Mouse (Mus musculus) bone marrow macrophage, adult 2 months (primary cell): Measurements from ENCODE around the gene Crtap. TPM values are rescaled to one million over a fixed set of nuclear protein-coding genes. Genes with fewer than 3 reads are reported as not detected.
A peak's percentile ranks its signal among the peaks of the same experiment; 100 is the strongest.

Source experiments
- H3K27ac ChIP-seq: 2 replicates; pipeline ENCODE4 v1.5.1; 2012; ENCODE audit warnings: low read depth, low read length; ENCODE audit not compliant: insufficient read depth
- H3K4me1 ChIP-seq: 2 replicates; pipeline ENCODE4 v1.6.1; 2012; ENCODE audit warnings: low read length; ENCODE audit not compliant: control insufficient read depth, insufficient read depth
- H3K4me3 ChIP-seq: 2 replicates; pipeline ENCODE4 v1.5.1; 2012; ENCODE audit warnings: mild to moderate bottlenecking, low read length, moderate library complexity; ENCODE audit not compliant: insufficient read depth
- CTCF ChIP-seq: IDR thresholded peaks from 2 replicates; pipeline ENCODE4 v1.5.1; 2012; ENCODE audit warnings: low read depth, mild to moderate bottlenecking, low read length, moderate library complexity
- POLR2A ChIP-seq: IDR thresholded peaks from 2 replicates; pipeline ENCODE4 v1.6.1; 2012; ENCODE audit warnings: mild to moderate bottlenecking, low read depth, low read length, borderline replicate concordance
- polyA plus RNA-seq: library from polyadenylated mRNA; stranded (reverse); fragments of >200 nt; gene quantifications from 2 replicates; pipeline ENCODE4 v1.2.4, GENCODE M21; 2012; ENCODE audit not compliant: missing spikeins, insufficient read depth, insufficient read length

Crtap gene
- 48.4 and 54.5 TPM in 2 replicates for polyA plus RNA-seq

GRCm38 (mm10) chr9:114389905-114390748 lies at the start of gene Crtap:
Crtap (minus strand) TSS chr9:114390675.
- Histone ChIP-seq H3K4me3 (peak within 1 kb of the TSS; percentile 95), H3K27ac (peak within 1 kb of the TSS; percentile 42), H3K4me1 (peaks cover 26% of the 10 kb centered on the region)
- TF ChIP-seq CTCF = no peak
- TF ChIP-seq POLR2A = no peak

- no peak overlapping the region for H3K4me3 ChIP-seq
- H3K27ac ChIP-seq = no peak overlapping the region
- H3K4me1 ChIP-seq = no peaks in the 10 kb centered on the region
- TF ChIP-seq CTCF = no peak
- TF ChIP-seq POLR2A = no peak
Measured at GRCm38 (mm10) chr9:114435668-114436067, 45.2 kb upstream of the Crtap start.

- no peaks in the 10 kb centered on the region for H3K4me1 ChIP-seq
- TF ChIP-seq POLR2A (no peak), CTCF (no peak)
- H3K4me3 ChIP-seq = no peak overlapping the region
- no peak overlapping the region for H3K27ac ChIP-seq
Measured at GRCm38 (mm10) chr9:114428103-114428834, 37.8 kb upstream of the Crtap start.

- Histone ChIP-seq H3K27ac (no peak overlapping the region), H3K4me1 (no peaks in the 10 kb centered on the region), H3K4me3 (no peak overlapping the region)
- no peak for TF ChIP-seq CTCF
- no peak for TF ChIP-seq POLR2A
Measured at GRCm38 (mm10) chr9:114427425-114427824, 37.0 kb upstream of the Crtap start.

- Histone ChIP-seq H3K4me3 (no peak overlapping the region), H3K27ac (no peak overlapping the region), H3K4me1 (no peaks in the 10 kb centered on the region)
- TF ChIP-seq CTCF (no peak), POLR2A (no peak)
Measured at GRCm38 (mm10) chr9:114426201-114426600, 35.7 kb upstream of the Crtap start.

GRCm38 (mm10) chr9:114425576-114425975 lies 35.1 kb upstream of the Crtap start:
- H3K4me3 ChIP-seq = no peak overlapping the region
- no peaks in the 10 kb centered on the region for H3K4me1 ChIP-seq
- TF ChIP-seq POLR2A (no peak), CTCF (no peak)
- no peak overlapping the region for H3K27ac ChIP-seq

- Histone ChIP-seq H3K4me3 (no peak overlapping the region), H3K4me1 (no peaks in the 10 kb centered on the region), H3K27ac (no peak overlapping the region)
- TF ChIP-seq POLR2A (no peak), CTCF (no peak)
Measured at GRCm38 (mm10) chr9:114421797-114422196, 31.3 kb upstream of the Crtap start.

- no peaks in the 10 kb centered on the region for H3K4me1 ChIP-seq
- H3K27ac ChIP-seq = no peak overlapping the region
- no peak overlapping the region for H3K4me3 ChIP-seq
- TF ChIP-seq POLR2A (no peak), CTCF (no peak; the same call in none of the 2 replicates)
Measured at GRCm38 (mm10) chr9:114421045-114421444, 30.6 kb upstream of the Crtap start.

- Histone ChIP-seq H3K4me3 (no peak overlapping the region), H3K4me1 (no peaks in the 10 kb centered on the region), H3K27ac (no peak overlapping the region)
- TF ChIP-seq POLR2A (no peak), CTCF (no peak)
Measured at GRCm38 (mm10) chr9:114420443-114420842, 30.0 kb upstream of the Crtap start.

GRCm38 (mm10) chr9:114418187-114418586 lies 27.7 kb upstream of the Crtap start:
- Histone ChIP-seq H3K27ac (no peak overlapping the region), H3K4me3 (no peak overlapping the region), H3K4me1 (no peaks in the 10 kb centered on the region)
- TF ChIP-seq CTCF = 0 out of 2 replicates have a peak, but pooled peaks have one; percentile 27
- TF ChIP-seq POLR2A = no peak
